Mouse (Mus musculus) neutrophil, adult 83 days (primary cell): Measurements from ENCODE around the gene Pnn. TPM values are rescaled to one million over a fixed set of nuclear protein-coding genes. Genes with fewer than 3 reads are reported as not detected.

Experiments
- total RNA-seq, 2 experiments: library from RNA; stranded (reverse); gene quantifications; one replicate each; pipeline ENCODE4 v1.2.4; 2023

Gene Pnn
- 10 to 100 TPM; 34.2 to 51.2 TPM for total RNA-seq

GRCm38 (mm10) chr12:59066448-59067077, at the start of gene Pnn:
TSS of gene Pnn (plus strand) at chr12:59066884.

GRCm38 (mm10) chr12:59060993-59061595, 5.6 kb upstream of the Pnn start, which contains the start of gene Trappc6b:
TSS of gene Trappc6b (minus strand) at chr12:59061472.

GRCm38 (mm10) chr12:59095104-59096025, 28.7 kb downstream of the Pnn start, which contains the start of gene Mia2:
TSS of gene Mia2 (plus strand) at chr12:59095799.

Other genes with a start within 250 kb of the Pnn start
- gene Sec23a, start 54.9 kb upstream of the Pnn start, total RNA-seq = 10 to 100 TPM; 17.9 to 18.2 TPM
- 1 to 10 TPM; 7.5 to 8.8 TPM for gene Gemin2, start 53.5 kb upstream of the Pnn start, total RNA-seq
- gene Trappc6b, start 5.4 kb upstream of the Pnn start, total RNA-seq = 10 to 100 TPM; 49.3 to 49.8 TPM
- gene Mia2, start 28.9 kb downstream of the Pnn start, total RNA-seq = 100 to 1,000 TPM; 115 to 120 TPM
- 10 to 100 TPM; 21.9 to 39.0 TPM for gene Fbxo33, start 152.8 kb downstream of the Pnn start, total RNA-seq